Comparison of ENCODE assay signal across 22 mouse cellular contexts in genomic region chr4:149286287-149287137, GRCm38 (mm10). TPM values are rescaled to one million over a fixed set of nuclear protein-coding genes. Genes with fewer than 3 reads are reported as not detected.
DNase-seq lines count a peak whose midpoint lies in the region; ATAC-seq and TF ChIP-seq lines count a peak whose summit lies in the region.
"Had no signal": no experiment of that assay in that cellular context is flagged by ENCODE, and none has a peak within 500 bp of the region (broad histone marks: within the 10 kb centered on the region; RNA-seq: fewer than 3 reads in every experiment).

No protein-coding gene starts in this region.

- H3K9me3 ChIP-seq in hindbrain, embryonic 16.5 days (ENCODE audit: control insufficient read depth, low read length) = no peaks in the 10 kb centered on the region
- no peaks in the 10 kb centered on the region for H3K9me3 ChIP-seq in hindbrain, embryonic 11.5 days (ENCODE audit: control insufficient read depth, low read length)
- H3K9me3 ChIP-seq in midbrain, embryonic 12.5 days = no peaks in the 10 kb centered on the region
- H3K9me3 ChIP-seq in midbrain, embryonic 16.5 days (replicated peaks; ENCODE audit: control insufficient read depth, low read length, poor library complexity, severe bottlenecking) = no peaks in the 10 kb centered on the region
- no peaks in the 10 kb centered on the region for H3K9me3 ChIP-seq in intestine, postnatal 0 days (ENCODE audit: control insufficient read depth)
- H3K9me3 ChIP-seq: forebrain, embryonic 12.5 days; heart, embryonic 15.5 days; hindbrain, embryonic 13.5 days had no signal

- no peaks in the 10 kb centered on the region for H3K27me3 ChIP-seq in hindbrain, embryonic 16.5 days (replicated peaks; ENCODE audit: control insufficient read depth, insufficient read depth, low read length)
- H3K27me3 ChIP-seq in hindbrain, embryonic 11.5 days (ENCODE audit: control insufficient read depth, insufficient read depth, low read length) = no peaks in the 10 kb centered on the region
- no peaks in the 10 kb centered on the region for H3K27me3 ChIP-seq in midbrain, embryonic 12.5 days
- H3K27me3 ChIP-seq in midbrain, embryonic 16.5 days (ENCODE audit: control insufficient read depth, insufficient read depth, low read depth, low read length) = no peaks in the 10 kb centered on the region
- H3K27me3 ChIP-seq in intestine, postnatal 0 days (replicated peaks; ENCODE audit: control insufficient read depth, insufficient read depth, low read length) = no peaks in the 10 kb centered on the region
- H3K27me3 ChIP-seq: CH12.LX; forebrain, embryonic 12.5 days; heart, embryonic 15.5 days; hindbrain, embryonic 13.5 days had no signal

- no peak overlapping the region for H3K4me2 ChIP-seq in hindbrain, embryonic 16.5 days (ENCODE audit: low read length)
- no peak overlapping the region for H3K4me2 ChIP-seq in hindbrain, embryonic 11.5 days (replicated peaks; ENCODE audit: low read depth, low read length)
- no peak overlapping the region for H3K4me2 ChIP-seq in midbrain, embryonic 12.5 days (replicated peaks)
- H3K4me2 ChIP-seq in midbrain, embryonic 16.5 days (ENCODE audit: low read length) = no peak overlapping the region
- peak overlapping the region; percentile 27 for H3K4me2 ChIP-seq in intestine, postnatal 0 days (replicated peaks; ENCODE audit: low read depth)
- H3K4me2 ChIP-seq: forebrain, embryonic 12.5 days; heart, embryonic 15.5 days; hindbrain, embryonic 13.5 days had no signal

- H3K27ac ChIP-seq in hindbrain, embryonic 16.5 days (ENCODE audit: low read depth, low read length) = no peak overlapping the region
- no peak overlapping the region for H3K27ac ChIP-seq in hindbrain, embryonic 11.5 days (ENCODE audit: low read depth, low read length)
- 0 out of 2 replicates have a peak overlapping the region, but pooled peaks have one; percentile 30 for H3K27ac ChIP-seq in midbrain, embryonic 12.5 days (replicated peaks)
- no peak overlapping the region for H3K27ac ChIP-seq in midbrain, embryonic 16.5 days (ENCODE audit: low read length)
- H3K27ac ChIP-seq in intestine, postnatal 0 days (ENCODE audit: low read depth, low read length) = peak overlapping the region; percentile 68
- H3K27ac ChIP-seq: forebrain, embryonic 12.5 days; heart, embryonic 15.5 days; hindbrain, embryonic 13.5 days; left cerebral cortex, adult 2 months had no signal

- peaks cover 7% of the 10 kb centered on the region; the same call in 1 of the 2 replicates for H3K4me1 ChIP-seq in hindbrain, embryonic 16.5 days (ENCODE audit: control insufficient read depth, insufficient read depth, low read depth, low read length)
- no peaks in the 10 kb centered on the region for H3K4me1 ChIP-seq in hindbrain, embryonic 11.5 days (replicated peaks; ENCODE audit: control insufficient read depth, insufficient read depth, low read length)
- H3K4me1 ChIP-seq in midbrain, embryonic 12.5 days = peaks cover 13% of the 10 kb centered on the region; the same call in 1 of the 2 replicates
- peaks cover 17% of the 10 kb centered on the region for H3K4me1 ChIP-seq in midbrain, embryonic 16.5 days (ENCODE audit: control insufficient read depth, insufficient read depth, low read length)
- H3K4me1 ChIP-seq in intestine, postnatal 0 days (replicated peaks; ENCODE audit: control insufficient read depth, insufficient read depth, low read length) = peaks cover 8% of the 10 kb centered on the region; the same call in 1 of the 2 replicates

- TF ChIP-seq CTCF in intestine, postnatal 0 days (IDR thresholded peaks at IDR 0.05; ENCODE audit: low read depth) = no peak

- peak; percentile 43; the same call in 1 of the 2 replicates for ATAC-seq in hindbrain, embryonic 16.5 days
- no peak for ATAC-seq in hindbrain, embryonic 11.5 days (ENCODE audit: low FRiP score)
- no peak for ATAC-seq in midbrain, embryonic 12.5 days (ENCODE audit: low FRiP score, low read depth)
- ATAC-seq in midbrain, embryonic 16.5 days = no peak
- ATAC-seq in intestine, postnatal 0 days = peak; percentile 74
- no peak for ATAC-seq in monocyte, adult 5-6 weeks (replicated peaks; ENCODE audit: insufficient number of reproducible peaks, low FRiP score, low TSS enrichment, poor library complexity, severe bottlenecking)

- H3K9ac ChIP-seq in hindbrain, embryonic 16.5 days (ENCODE audit: low read depth, low read length) = no peak overlapping the region
- no peak overlapping the region for H3K9ac ChIP-seq in hindbrain, embryonic 11.5 days (ENCODE audit: low read depth, low read length)
- H3K9ac ChIP-seq in midbrain, embryonic 12.5 days (replicated peaks) = no peak overlapping the region
- no peak overlapping the region for H3K9ac ChIP-seq in midbrain, embryonic 16.5 days (ENCODE audit: low read depth, low read length)
- H3K9ac ChIP-seq in intestine, postnatal 0 days (ENCODE audit: low read depth, low read length) = no peak overlapping the region
- H3K9ac ChIP-seq: forebrain, embryonic 12.5 days; heart, embryonic 15.5 days; hindbrain, embryonic 13.5 days had no signal

- DNase-seq in heart, adult 11 months = peak; percentile 78
- no peak for DNase-seq in heart, postnatal 14 days
- no peak for DNase-seq in hindbrain, embryonic 11.5 days (ENCODE audit: low spot score)
- DNase-seq: cerebellum, adult 8-10 months; gastrocnemius, postnatal 14 days; kidney, adult 8-10 months; kidney, postnatal 25 days; layer of hippocampus, adult 9-11 months; left cerebral cortex, postnatal 4 days; lung, postnatal 14 days; thymus, postnatal 25 days had no signal

- WGBS in hindbrain, embryonic 16.5 days = 71% methylated on average over 8 of the region's 8 CpGs
- WGBS in hindbrain, embryonic 11.5 days = 79% methylated on average over 8 of the region's 8 CpGs
- 82% methylated on average over 8 of the region's 8 CpGs for WGBS in midbrain, embryonic 12.5 days
- whole genome bisulfite sequencing in midbrain, embryonic 16.5 days = 74% methylated on average over 8 of the region's 8 CpGs
- WGBS in intestine, postnatal 0 days = 38% methylated on average over 8 of the region's 8 CpGs

- H3K4me3 ChIP-seq in hindbrain, embryonic 16.5 days (ENCODE audit: low read length) = no peak overlapping the region
- H3K4me3 ChIP-seq in hindbrain, embryonic 11.5 days (ENCODE audit: low read depth, low read length) = no peak overlapping the region
- H3K4me3 ChIP-seq in midbrain, embryonic 12.5 days = no peak overlapping the region
- H3K4me3 ChIP-seq in midbrain, embryonic 16.5 days (ENCODE audit: low read depth, low read length) = no peak overlapping the region
- no peak overlapping the region for H3K4me3 ChIP-seq in intestine, postnatal 0 days (ENCODE audit: low read depth, low read length)
- H3K4me3 ChIP-seq: forebrain, embryonic 12.5 days; heart, embryonic 15.5 days; hindbrain, embryonic 13.5 days; left cerebral cortex, adult 2 months; myocyte had no signal

- H3K36me3 ChIP-seq in hindbrain, embryonic 16.5 days (ENCODE audit: control insufficient read depth, insufficient read depth, low read length) = 0 out of 2 replicates have a peak, but pooled peaks cover 7% of the 10 kb centered on the region
- peaks cover 5% of the 10 kb centered on the region; the same call in 1 of the 2 replicates for H3K36me3 ChIP-seq in hindbrain, embryonic 11.5 days (ENCODE audit: control insufficient read depth, insufficient read depth, low read length)
- peaks cover 38% of the 10 kb centered on the region for H3K36me3 ChIP-seq in midbrain, embryonic 12.5 days
- peaks cover 13% of the 10 kb centered on the region; the same call in 1 of the 2 replicates for H3K36me3 ChIP-seq in midbrain, embryonic 16.5 days (ENCODE audit: control insufficient read depth, insufficient read depth, low read length)
- H3K36me3 ChIP-seq in intestine, postnatal 0 days (ENCODE audit: control insufficient read depth, insufficient read depth) = peaks cover 16% of the 10 kb centered on the region; the same call in 1 of the 2 replicates

- intact Hi-C loops in heart, postnatal 14 days (cut with DNase I) = no loop called here

RNA-seq across cellular contexts. Expression of gene Kif1b, which starts 21.0 kb away (rescaled TPM):
- 100 to 1,000 TPM; 134 to 138 TPM for total RNA-seq in heart, postnatal 14 days (2021)
- 99.4 and 119 TPM in 2 replicates for polyA plus RNA-seq in hindbrain, embryonic 16.5 days (2015; fragmentation: Nextera tagmentation; extraction: Ambion mirVana)
- 113 and 173 TPM in 2 replicates for polyA plus RNA-seq in hindbrain, embryonic 11.5 days (2014; fragmentation: Nextera tagmentation; extraction: Ambion mirVana)
- polyA plus RNA-seq in midbrain, embryonic 12.5 days (2016; fragmentation: Nextera tagmentation; extraction: Ambion mirVana) = 141 and 144 TPM in 2 replicates
- 118 and 142 TPM in 2 replicates for polyA plus RNA-seq in midbrain, embryonic 16.5 days (2015; fragmentation: Nextera tagmentation; extraction: Ambion mirVana)
- 15.2 and 18.1 TPM in 2 replicates for polyA plus RNA-seq in intestine, postnatal 0 days (2015; fragmentation: Nextera tagmentation; extraction: Ambion mirVana)
- total RNA-seq in monocyte, adult 5-6 weeks (2017) = 23.9 to 67.6 TPM (median 31.8 TPM) in 3 replicates

Comparison
In these comparisons a context has a peak if more than half of its experiments do, and no peak if none do; other contexts are left out.
1. ATAC-seq: peak in hindbrain, embryonic 16.5 days (single experiment) and intestine, postnatal 0 days (single experiment); none in hindbrain, embryonic 11.5 days (single experiment), midbrain, embryonic 12.5 days (single experiment), midbrain, embryonic 16.5 days (single experiment) and monocyte, adult 5-6 weeks (single experiment).
2. H3K27ac ChIP-seq: peak in midbrain, embryonic 12.5 days (single experiment) and intestine, postnatal 0 days (single experiment); none in hindbrain, embryonic 16.5 days (single experiment), hindbrain, embryonic 11.5 days (single experiment) and midbrain, embryonic 16.5 days (single experiment).